Mouse (Mus musculus) ES-Bruce4 (cell line): ENCODE measurements around the gene Zmynd11.

Experiments used
- CTCF ChIP-seq: IDR thresholded peaks from one replicate; pipeline ENCODE4 v1.8.1; 2011; ENCODE audit warnings: low read depth, low read length
- EP300 ChIP-seq: IDR thresholded peaks from 2 replicates; pipeline ENCODE4 v1.6.1; 2011; ENCODE audit warnings: low read depth, low read length; ENCODE audit not compliant: insufficient read depth
- POLR2A ChIP-seq: IDR thresholded peaks from one replicate; pipeline ENCODE4 v1.8.1; 2011; ENCODE audit warnings: low read length; ENCODE audit not compliant: insufficient read depth

DNA sequence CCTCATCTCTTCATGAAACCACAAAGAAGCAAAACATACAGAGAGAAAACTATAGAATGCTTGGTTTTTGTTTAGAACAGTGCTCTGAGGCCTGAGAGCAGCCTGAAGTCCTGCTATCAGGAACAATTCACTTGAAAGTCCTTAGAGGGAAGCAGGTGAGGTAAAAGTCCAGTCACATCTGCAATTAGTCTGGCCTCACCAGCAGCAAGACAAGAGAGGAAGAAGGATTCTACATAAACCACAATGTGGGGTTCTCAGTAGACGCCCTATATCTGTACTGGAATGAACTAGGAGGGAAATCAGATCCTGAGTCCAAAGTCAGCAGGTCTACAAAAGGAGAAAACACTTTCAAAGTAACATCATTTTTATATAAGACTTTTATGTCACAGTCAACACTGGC lies 49.9 kb downstream of the Zmynd11 start:
- no peak for TF ChIP-seq CTCF
- TF ChIP-seq EP300, result no peak
- no peak for TF ChIP-seq POLR2A
